Comparison of ENCODE assay signal across 24 mouse cellular contexts in genomic region chr15:102175736-102176319, GRCm38 (mm10). TPM values are rescaled to one million over a fixed set of nuclear protein-coding genes. Genes with fewer than 3 reads are reported as not detected.
A peak's percentile ranks its signal among the peaks of the same experiment; 100 is the strongest.
DNase-seq lines count a peak whose midpoint lies in the region; ATAC-seq and TF ChIP-seq lines count a peak whose summit lies in the region.
"Had no signal": no experiment of that assay in that cellular context is flagged by ENCODE, and none has a peak within 500 bp of the region (broad histone marks: within the 10 kb centered on the region; RNA-seq: fewer than 3 reads in every experiment).

No protein-coding gene starts in this region.

- H3K4me1 ChIP-seq in E14TG2a.4 (replicated peaks; ENCODE audit: low read depth, low read length) = peaks cover 62% of the 10 kb centered on the region
- H3K4me1 ChIP-seq in lung, embryonic 15.5 days = no peaks in the 10 kb centered on the region
- H3K4me1 ChIP-seq in midbrain, embryonic 15.5 days = no peaks in the 10 kb centered on the region
- H3K4me1 ChIP-seq: embryonic facial prominence, embryonic 15.5 days; forebrain, embryonic 10.5 days; heart, embryonic 13.5 days; hindbrain, embryonic 15.5 days had no signal

- H3K9ac ChIP-seq in lung, embryonic 15.5 days = no peak overlapping the region
- no peak overlapping the region for H3K9ac ChIP-seq in midbrain, embryonic 15.5 days
- H3K9ac ChIP-seq: embryonic facial prominence, embryonic 15.5 days; heart, embryonic 13.5 days; hindbrain, embryonic 15.5 days had no signal

- 0 out of 2 replicates have a peak, but pooled peaks have one; percentile 21 for ATAC-seq in lung, embryonic 15.5 days (ENCODE audit: borderline replicate concordance, extremely low read depth, low FRiP score, low TSS enrichment)
- ATAC-seq in midbrain, embryonic 15.5 days (replicated peaks) = no peak
- ATAC-seq: forebrain, embryonic 14.5 days had no signal

- H3K4me2 ChIP-seq in lung, embryonic 15.5 days = no peak overlapping the region
- H3K4me2 ChIP-seq in midbrain, embryonic 15.5 days = no peak overlapping the region
- H3K4me2 ChIP-seq: embryonic facial prominence, embryonic 15.5 days; heart, embryonic 13.5 days; hindbrain, embryonic 15.5 days had no signal

- peaks cover 70% of the 10 kb centered on the region for H3K36me3 ChIP-seq in E14TG2a.4 (ENCODE audit: insufficient read depth, low read length)
- H3K36me3 ChIP-seq in lung, embryonic 15.5 days = peaks cover 8% of the 10 kb centered on the region
- no peaks in the 10 kb centered on the region for H3K36me3 ChIP-seq in midbrain, embryonic 15.5 days (replicated peaks)
- H3K36me3 ChIP-seq: hindbrain, embryonic 15.5 days had no signal

- H3K27ac ChIP-seq in lung, embryonic 15.5 days = no peak overlapping the region
- H3K27ac ChIP-seq in midbrain, embryonic 15.5 days = no peak overlapping the region
- H3K27ac ChIP-seq: embryonic facial prominence, embryonic 15.5 days; forebrain, embryonic 10.5 days; heart, embryonic 13.5 days; hindbrain, embryonic 15.5 days had no signal

- no peak for TF ChIP-seq CTCF in E14TG2a.4 (conservative IDR thresholded peaks at IDR 0.05; ENCODE audit: low read length)

- H3K4me3 ChIP-seq in E14TG2a.4 (replicated peaks; ENCODE audit: low read length) = peak overlapping the region; percentile 18; the same call in 1 of the 2 replicates
- no peak overlapping the region for H3K4me3 ChIP-seq in lung, embryonic 15.5 days
- no peak overlapping the region for H3K4me3 ChIP-seq in midbrain, embryonic 15.5 days
- H3K4me3 ChIP-seq: embryonic facial prominence, embryonic 15.5 days; erythroblast, embryonic 14.5 days; forebrain, embryonic 10.5 days; gastrocnemius, adult 2 months; heart, embryonic 13.5 days; hindbrain, embryonic 15.5 days had no signal

- 80% methylated on average over 16 of the region's 16 CpGs for WGBS in lung, embryonic 15.5 days
- 87% methylated on average over 16 of the region's 16 CpGs for WGBS in midbrain, embryonic 15.5 days

- no peaks in the 10 kb centered on the region for H3K9me3 ChIP-seq in E14TG2a.4 (ENCODE audit: low read length)
- H3K9me3 ChIP-seq in lung, embryonic 15.5 days = no peaks in the 10 kb centered on the region
- H3K9me3 ChIP-seq in midbrain, embryonic 15.5 days = no peaks in the 10 kb centered on the region
- H3K9me3 ChIP-seq: embryonic facial prominence, embryonic 15.5 days; forebrain, embryonic 10.5 days; hindbrain, embryonic 15.5 days had no signal

- H3K27me3 ChIP-seq in E14TG2a.4 (ENCODE audit: insufficient read depth, low read length) = no peaks in the 10 kb centered on the region
- H3K27me3 ChIP-seq in lung, embryonic 15.5 days = no peaks in the 10 kb centered on the region
- H3K27me3 ChIP-seq in midbrain, embryonic 15.5 days (replicated peaks) = no peaks in the 10 kb centered on the region
- H3K27me3 ChIP-seq: CH12.LX; embryonic facial prominence, embryonic 15.5 days; heart, embryonic 13.5 days; hindbrain, embryonic 15.5 days had no signal

- DNase-seq in ES-CJ7 (ENCODE audit: low read depth, low spot score) = peak; percentile 72
- peak; percentile 54 for DNase-seq in lung, postnatal 25 days (ENCODE audit: low spot score)
- DNase-seq in testis, postnatal 10 days (ENCODE audit: low spot score) = no peak
- DNase-seq in c-Kit-positive CD71-positive TER-119-positive erythroid progenitor cells, embryonic 14.5 days (ENCODE audit: low spot score) = no peak
- DNase-seq: adrenal gland, adult 2 months; adrenal gland, postnatal 25 days; cerebellum, adult 11 months; cerebellum, adult 8-10 months; cerebellum, postnatal 14 days; embryo, embryonic 11 days; gastrocnemius, adult 2 months; gastrocnemius, postnatal 25 days; heart, postnatal 36 days had no signal

RNA-seq across cellular contexts. Expression of gene Soat2, which starts 25.5 kb away (rescaled TPM):
- 0.20 and 0.34 TPM in 2 replicates for polyA plus RNA-seq in lung, embryonic 15.5 days (2015; fragmentation: Nextera tagmentation; extraction: Ambion mirVana)
- 0.15 TPM in 1 of 2 replicates, not detected in the other for polyA plus RNA-seq in midbrain, embryonic 15.5 days (2015; fragmentation: Nextera tagmentation; extraction: Ambion mirVana)
- polyA plus RNA-seq: embryonic facial prominence, embryonic 11.5 days; forebrain, embryonic 14.5 days had no signal

RNA-seq across cellular contexts. Expression of gene Zfp740, which starts 27.2 kb away (rescaled TPM):
- 60.7 and 67.1 TPM in 2 replicates for polyA plus RNA-seq in lung, embryonic 15.5 days (2015; fragmentation: Nextera tagmentation; extraction: Ambion mirVana)
- polyA plus RNA-seq in midbrain, embryonic 15.5 days (2015; fragmentation: Nextera tagmentation; extraction: Ambion mirVana) = 59.0 and 64.2 TPM in 2 replicates

RNA-seq across cellular contexts. Expression of gene Csad, which starts 28.7 kb away (rescaled TPM):
- 74.1 and 78.1 TPM in 2 replicates for polyA plus RNA-seq in lung, embryonic 15.5 days (2015; fragmentation: Nextera tagmentation; extraction: Ambion mirVana)
- 38.0 and 39.4 TPM in 2 replicates for polyA plus RNA-seq in midbrain, embryonic 15.5 days (2015; fragmentation: Nextera tagmentation; extraction: Ambion mirVana)

RNA-seq across cellular contexts. Expression of gene Igfbp6, which starts 31.7 kb away (rescaled TPM):
- polyA plus RNA-seq in lung, embryonic 15.5 days (2015; fragmentation: Nextera tagmentation; extraction: Ambion mirVana) = 12.3 and 16.8 TPM in 2 replicates
- polyA plus RNA-seq in midbrain, embryonic 15.5 days (2015; fragmentation: Nextera tagmentation; extraction: Ambion mirVana) = 2.6 and 4.3 TPM in 2 replicates
- polyA plus RNA-seq: embryonic facial prominence, embryonic 11.5 days had no signal

RNA-seq across cellular contexts. Expression of gene Spryd3, which starts 39.8 kb away (rescaled TPM):
- polyA plus RNA-seq in lung, embryonic 15.5 days (2015; fragmentation: Nextera tagmentation; extraction: Ambion mirVana) = 18.8 and 20.5 TPM in 2 replicates
- 78.7 and 80.2 TPM in 2 replicates for polyA plus RNA-seq in midbrain, embryonic 15.5 days (2015; fragmentation: Nextera tagmentation; extraction: Ambion mirVana)

Comparison
In these comparisons a context has a peak if more than half of its experiments do, and no peak if none do; other contexts are left out.
1. DNase-seq: peak in ES-CJ7 (single experiment) and lung, postnatal 25 days (single experiment); none in testis, postnatal 10 days (single experiment) and c-Kit-positive CD71-positive TER-119-positive erythroid progenitor cells, embryonic 14.5 days (single experiment).